Mouse (Mus musculus) kidney, postnatal 4 days (tissue): ENCODE results near the gene Gprc5d.
A peak's percentile ranks its signal among the peaks of the same experiment; 100 is the strongest.

Experiments used
- DNase-seq, 2 experiments: peaks; one replicate each; pipeline ENCODE4 v3.0.0; 2021; ENCODE audit warnings: mixed read lengths in 2 of 2

Gprc5d gene

DNA sequence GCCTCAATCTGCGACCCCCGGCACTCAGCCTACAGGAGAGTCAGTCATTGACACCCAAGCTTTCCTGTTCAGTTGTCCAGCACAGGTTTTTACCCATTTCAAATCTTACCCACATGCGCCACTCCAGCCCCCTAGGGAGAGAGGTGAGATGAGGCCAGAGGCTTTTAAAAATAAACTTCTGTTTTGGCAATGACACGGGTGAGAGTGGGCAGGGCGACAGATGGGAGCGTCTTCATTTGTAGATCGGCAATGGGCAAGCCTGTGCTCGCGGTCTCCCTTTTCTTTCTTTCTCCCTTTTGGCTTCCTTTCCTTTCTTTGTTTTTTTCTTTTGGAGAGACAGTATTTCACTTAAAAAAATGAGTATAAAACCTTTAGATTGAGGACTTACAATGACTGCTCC lies 15.4 kb upstream of the Gprc5d start:
- DNase-seq: no peak

DNA sequence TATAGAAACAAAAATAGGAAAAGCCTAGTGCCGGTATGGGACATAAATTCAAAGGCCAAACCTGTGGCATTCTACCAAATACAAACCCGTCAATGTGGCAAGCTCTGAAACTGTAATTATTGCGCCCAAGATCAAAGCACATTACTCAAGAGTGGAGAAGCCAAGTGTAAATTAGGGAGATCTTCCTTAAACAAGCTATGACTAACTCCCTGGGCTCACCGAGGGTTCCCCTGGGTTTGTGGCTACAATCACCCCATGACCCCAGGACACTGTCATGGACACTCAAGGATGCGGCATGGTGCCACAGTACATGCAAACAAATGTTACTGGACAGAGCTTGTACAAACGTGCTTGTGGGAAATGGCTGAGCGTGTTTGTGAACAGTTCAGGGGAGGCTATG lies 15.0 kb upstream of the Gprc5d start:
- no peak for DNase-seq

DNA sequence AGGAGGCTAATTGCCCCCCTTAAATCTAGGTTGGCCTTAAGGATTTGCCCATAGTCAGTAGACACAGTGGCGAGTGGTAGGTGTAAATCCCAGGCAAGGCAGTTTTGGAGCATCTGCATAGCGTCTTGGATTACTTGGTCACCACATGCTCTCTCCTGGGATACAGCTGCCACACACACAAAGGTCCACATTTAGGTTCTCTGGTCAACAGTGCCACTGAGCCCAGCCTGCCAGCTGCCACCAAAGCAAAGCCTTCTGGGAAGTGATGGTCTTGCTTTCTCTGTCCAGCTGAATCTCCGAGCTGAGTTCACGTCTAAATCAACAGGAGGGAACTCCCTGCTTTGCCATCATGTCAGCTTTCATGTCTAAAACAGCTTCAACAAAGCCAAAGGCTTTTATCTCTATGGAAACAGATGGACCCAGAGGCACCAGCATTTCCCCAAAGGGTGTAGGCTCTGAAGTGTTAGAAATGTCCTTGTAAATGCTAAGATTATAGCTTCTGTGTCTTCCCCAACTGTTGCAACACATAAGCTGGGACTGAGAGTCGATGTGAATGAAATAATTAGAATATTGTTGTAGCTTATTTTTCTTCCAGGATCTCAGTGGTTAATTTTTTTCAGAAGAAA lies 6.8 kb upstream of the Gprc5d start:
- DNase-seq: no peak

DNA sequence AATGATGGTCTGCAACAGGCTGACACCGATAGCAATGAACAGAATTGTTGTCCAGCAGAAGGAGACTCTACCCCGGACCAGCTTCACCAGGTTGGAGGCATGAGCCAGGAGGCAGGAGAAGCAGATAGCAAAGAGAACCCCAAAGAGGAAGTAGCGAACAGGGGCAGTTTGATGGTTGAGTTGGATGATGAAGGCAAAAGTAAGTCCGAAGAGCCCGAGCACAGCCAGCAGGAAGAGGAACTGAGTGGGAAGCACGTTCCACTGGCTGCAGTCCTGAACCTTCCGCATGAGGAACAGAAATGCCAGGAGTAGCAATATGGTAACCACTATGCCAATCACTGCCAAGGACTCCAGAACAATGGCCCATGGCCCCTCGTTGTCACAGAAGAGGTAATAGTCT lies 1.6 kb downstream of the Gprc5d start:
- DNase-seq: no peak

DNA sequence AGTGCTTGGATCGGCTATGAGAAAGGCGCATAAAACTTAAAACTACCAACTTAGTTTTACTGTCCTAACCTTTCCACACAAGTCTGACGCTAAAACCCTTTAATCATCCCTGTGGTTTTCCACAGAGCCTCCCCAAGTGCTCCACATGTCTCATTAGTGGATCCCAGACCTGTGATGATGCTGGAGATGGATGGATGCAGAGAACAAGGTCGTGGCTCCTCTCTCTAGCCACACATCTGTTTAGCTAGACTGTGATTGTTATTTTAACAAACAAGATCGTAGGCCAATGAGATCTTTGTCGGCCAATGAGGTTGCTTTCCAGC lies 5.0 kb downstream of the Gprc5d start:
- DNase-seq: no peak

DNA sequence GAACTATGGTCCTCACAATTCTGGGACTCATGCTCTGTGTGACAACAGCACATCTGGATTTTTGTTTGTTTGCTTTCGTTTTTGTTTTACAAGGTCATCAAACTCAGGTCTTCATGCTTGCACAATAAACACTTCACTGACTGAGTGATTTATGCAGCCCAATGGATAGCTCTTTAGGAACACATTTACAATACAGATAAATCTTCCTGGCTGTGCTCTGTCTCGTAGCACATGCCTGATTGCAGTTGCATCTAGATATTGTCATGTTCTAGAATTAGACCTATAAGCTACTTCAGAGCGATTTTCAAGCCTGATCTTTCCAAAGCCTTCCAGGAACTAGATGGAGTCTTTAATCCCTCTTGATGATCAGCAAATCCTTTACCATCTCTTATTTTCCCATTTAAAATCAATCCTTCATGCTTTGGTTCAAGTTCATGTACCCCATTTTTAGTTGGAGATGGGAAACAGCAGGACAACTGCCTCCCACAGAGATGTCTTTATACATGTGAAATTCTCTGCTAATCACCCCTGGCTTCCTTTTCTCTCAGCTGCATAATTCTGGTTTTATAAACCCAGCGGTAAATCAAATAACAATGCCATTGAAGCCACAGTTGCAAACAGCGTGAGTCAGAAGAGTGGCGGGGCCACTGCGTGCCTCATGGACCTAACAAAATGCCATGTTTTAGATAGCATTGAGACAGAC lies 5.5 kb downstream of the Gprc5d start:
- DNase-seq: no peak

DNA sequence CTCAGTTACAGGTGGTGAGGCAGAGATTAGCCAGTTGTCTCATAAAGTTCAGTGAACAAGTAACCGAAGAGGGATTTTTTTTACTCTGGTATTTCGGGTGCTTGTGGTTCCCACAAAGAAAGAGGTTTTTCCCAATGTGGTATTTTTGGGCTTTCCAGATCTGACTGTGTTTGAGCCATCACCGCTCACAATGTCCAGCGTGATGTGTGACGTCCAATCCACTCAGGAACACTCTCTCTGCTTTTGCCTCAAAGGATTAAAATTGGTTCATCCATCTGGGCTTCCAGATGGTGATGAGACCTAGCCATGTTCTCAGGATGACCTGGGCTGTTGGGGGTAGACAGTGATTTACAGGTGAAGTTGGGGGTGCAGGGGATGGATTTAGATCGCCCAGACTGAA lies 11.1 kb downstream of the Gprc5d start:
- no peak for DNase-seq

DNA sequence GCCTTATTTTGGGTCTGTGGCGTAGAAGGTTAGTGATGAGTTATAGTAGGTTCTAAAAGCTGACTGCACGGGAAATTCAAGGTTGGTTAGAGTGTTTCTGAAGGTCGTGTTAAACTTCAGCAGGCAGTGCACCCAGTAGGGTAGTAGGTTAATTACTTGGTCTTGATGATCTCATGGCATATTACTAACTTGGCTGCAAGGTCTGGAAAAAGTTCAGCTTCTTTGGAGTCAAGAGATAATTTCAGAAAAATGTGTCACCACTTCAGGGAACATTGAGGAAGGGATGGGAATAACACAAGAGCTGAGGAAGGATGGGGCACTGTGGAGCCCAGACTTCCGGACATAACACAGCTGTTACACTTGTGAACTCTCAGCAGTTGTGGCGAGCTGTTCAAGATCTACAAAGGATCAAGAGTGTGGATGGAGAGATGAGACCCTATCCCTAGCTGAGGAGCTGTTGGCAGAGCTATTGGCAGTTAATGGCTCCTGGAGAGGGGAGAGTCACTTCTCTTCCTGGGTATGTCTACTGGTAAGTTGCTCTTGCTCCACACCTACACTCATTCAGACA lies 15.3 kb downstream of the Gprc5d start:
- DNase-seq: no peak

DNA sequence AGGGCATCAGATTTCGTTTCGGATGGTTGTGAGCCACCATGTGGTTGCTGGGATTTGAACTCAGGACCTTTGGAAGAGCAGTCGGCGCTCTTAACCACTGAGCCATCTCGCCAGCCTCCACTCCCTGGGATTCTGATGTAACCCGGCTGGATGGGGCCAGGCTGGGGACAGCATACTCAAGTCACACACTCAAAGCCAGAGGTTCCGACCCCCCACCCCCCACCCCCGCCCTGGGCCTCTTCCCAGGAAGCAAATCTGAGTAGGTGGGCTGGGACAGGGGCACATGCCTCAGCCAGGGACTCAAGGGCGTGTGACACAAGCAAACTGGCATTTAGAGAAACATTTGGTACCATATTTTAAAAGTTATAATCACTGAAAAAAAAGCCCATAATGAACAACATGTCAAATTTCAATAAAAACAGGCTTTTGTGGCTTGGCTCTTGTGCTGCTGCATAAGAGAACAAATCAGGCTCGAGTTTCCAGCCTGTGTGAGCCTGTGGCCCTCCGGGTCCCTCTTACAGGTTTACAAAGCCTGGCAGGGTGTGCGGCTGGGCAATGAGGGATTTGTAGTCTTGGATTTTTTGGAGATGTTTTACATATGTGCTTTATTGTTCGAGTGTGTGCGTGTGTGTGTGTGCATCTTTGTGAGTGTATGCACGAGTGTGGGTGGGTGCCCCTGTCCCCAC lies 17.2 kb downstream of the Gprc5d start:
- DNase-seq: no peak

DNA sequence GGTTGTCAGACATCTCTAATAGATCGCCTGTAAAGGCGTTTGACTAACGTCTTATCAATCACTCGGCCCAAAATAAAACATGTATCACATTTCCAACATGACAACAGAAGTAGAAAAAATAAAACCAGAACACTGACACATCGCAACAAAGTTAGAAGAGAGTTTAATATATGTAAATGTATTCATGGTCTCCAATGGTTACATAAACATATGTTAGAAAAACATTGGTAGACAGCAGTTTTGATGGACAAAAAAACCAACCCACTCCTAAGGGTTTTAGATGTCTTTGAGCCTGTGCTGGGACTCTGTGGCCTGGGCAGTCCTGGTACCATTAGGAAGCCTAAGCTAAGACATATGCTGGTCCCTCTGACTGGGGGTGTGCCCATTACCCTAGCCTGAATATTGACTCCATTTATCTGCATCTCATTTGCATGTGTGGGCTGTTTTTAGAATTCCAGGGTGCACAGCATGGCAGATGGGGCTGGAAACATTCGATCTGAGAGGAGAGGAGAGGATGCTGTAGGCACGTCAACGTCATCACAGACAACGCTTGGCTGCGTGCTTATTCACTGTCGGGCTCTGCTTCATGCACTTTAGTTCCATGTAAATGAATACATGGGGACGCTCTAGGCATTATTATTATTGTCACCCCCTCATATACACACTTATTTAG lies 25.1 kb downstream of the Gprc5d start:
- no peak for DNase-seq

DNA sequence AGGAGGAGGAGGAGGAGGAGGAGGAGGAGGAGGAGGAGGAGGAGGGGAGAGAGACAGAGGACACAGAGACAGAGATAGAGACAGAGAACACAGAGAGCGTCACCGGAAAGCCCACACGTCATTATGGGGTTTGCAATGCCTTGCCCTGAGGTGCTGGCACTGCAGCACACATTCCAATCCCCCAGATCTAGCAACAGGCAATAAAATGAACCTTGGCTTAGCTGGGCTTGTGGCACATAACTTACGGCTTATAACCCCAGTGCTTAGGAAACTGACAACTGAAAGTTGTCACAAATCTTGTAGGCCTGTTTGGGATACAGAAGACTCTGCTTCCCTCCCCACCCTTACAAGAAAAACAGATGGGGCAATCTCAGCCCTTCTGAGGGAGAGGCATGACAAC lies 27.4 kb downstream of the Gprc5d start:
- no peak for DNase-seq

DNA sequence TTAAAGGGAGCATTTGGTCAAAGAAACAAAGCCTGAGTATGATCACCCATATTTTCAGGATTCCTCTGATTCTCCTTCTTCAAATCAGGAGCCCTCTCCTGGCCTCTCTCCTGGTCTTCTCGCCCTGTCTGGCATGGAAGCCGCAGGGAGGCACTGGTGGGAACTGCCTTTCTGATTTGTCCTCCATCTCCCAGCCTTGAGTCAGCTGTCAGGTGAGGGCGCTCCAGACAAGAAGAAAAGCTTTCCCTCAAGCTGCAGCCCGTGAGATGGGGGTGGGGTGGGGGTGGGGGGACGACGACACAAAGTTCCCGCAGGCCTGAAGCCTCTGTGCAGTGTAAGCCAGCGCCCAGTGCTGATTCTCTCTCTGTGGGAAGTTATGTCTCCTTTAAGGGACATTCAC lies 28.3 kb downstream of the Gprc5d start:
- DNase-seq: peak; percentile 57 to 67

DNA sequence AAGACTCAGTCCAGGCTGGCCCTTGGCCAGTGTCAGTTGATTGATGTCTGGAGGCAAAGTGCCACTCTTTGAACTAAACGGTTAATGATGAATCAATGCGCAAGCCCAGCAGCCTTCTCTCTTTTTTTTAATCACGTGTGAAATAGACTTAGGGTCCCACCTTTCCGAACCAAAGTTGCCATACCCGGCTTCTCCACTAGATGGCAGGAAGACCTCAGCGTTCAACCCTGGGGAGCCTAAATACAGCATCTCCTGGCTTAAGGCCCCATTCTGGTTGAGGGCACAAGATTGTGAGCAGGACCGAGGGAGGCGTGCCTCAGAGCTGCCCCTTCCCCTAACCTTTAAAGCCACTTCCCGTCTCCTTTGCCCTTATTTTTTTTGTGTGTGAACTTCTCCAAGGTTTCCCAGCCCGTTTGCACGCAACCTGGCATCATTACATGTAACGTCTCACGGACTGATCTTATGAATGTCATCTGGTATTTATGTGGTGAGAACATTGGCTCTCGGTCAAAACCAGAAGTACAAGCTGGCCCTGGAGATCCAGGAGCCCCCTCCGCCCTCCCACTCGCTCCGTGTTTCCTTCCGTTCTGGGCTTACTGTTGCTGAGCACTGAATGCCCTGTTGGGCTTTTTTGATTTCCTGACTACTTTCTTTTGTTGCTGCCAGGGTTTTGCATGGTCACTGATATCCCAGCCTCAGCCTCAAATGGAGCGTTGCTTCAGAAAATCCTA lies 30.2 kb downstream of the Gprc5d start:
- DNase-seq: peak; percentile 92 to 93

DNA sequence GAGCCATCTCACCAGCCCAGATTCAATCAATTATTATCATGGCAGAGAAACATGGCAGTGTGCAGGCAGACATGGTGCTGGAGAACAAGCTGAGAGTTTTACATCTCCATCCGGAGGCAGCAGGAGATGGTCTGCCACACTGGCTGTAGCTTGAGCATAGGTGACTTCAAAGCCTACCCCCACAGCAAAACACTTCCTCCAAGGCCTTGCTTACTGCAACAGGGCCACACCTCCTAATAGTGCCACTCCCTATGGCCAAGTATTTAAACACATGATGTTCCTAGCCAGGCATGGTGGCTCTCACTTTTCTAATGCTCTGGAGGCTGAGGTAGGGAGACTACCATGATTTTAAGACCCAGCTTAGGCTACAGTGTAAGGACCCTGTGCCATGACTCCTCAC lies 32.4 kb downstream of the Gprc5d start:
- DNase-seq: no peak

DNA sequence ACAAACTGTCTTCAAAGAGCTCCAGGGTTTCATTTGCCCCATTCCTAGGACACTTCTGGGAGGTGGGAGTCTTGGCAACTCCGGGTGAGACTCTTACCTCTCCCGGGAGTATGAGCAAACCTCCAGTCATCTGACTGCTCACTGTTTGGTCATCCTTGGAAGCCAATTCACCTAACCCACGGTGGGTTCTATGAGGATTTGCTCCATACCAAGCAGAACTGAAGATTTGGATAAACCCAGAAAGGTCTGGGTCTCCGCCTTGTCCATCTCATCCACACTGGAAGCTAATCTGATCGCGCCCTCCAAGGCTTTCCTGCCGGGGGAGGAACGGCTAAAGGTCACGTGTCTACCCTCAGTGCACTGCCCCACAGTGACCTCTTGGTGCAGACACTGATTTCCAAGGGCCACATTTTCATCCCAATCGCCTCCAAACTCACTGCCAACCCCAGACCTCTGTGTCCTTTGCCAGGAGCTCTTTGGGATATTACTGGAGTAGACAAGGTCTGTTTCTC lies 34.0 kb downstream of the Gprc5d start:
- DNase-seq: no peak

DNA sequence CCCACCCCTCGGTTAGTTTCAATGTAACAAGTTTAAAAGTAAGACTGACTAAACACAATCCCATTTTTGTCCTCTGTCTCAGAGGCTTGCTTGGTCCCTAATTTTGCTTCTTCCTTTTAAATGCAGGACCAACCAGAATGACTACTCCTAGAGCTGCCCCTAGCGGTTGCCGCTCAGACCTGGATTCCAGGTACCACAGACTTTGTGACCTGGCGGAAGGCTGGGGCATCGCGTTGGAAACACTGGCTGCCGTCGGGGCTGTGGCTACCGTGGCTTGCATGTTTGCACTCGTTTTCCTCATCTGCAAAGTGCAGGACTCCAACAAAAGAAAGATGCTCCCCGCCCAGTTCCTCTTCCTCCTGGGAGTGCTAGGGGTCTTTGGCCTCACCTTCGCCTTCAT lies 39.7 kb downstream of the Gprc5d start:
- no peak for DNase-seq

DNA sequence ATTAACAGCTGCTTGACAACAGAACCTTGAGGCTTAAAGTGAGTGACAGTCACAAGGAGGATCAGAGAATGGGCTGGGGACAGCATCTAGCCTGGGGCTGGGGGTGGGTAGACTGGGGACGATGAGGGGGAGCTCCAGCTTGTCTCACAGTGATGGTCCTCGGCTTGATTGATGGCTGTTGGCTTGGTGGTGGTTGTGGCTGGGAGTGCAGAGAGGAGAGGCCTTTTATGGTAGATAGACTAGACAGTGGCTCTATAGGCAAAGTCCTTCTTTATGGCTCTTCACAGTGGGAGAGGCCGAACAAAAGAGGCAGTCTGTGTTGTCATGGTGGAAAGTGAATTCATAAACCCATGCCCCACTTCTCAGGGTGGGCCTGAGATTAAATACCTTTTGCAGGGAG lies 41.9 kb downstream of the Gprc5d start:
- DNase-seq: no peak

DNA sequence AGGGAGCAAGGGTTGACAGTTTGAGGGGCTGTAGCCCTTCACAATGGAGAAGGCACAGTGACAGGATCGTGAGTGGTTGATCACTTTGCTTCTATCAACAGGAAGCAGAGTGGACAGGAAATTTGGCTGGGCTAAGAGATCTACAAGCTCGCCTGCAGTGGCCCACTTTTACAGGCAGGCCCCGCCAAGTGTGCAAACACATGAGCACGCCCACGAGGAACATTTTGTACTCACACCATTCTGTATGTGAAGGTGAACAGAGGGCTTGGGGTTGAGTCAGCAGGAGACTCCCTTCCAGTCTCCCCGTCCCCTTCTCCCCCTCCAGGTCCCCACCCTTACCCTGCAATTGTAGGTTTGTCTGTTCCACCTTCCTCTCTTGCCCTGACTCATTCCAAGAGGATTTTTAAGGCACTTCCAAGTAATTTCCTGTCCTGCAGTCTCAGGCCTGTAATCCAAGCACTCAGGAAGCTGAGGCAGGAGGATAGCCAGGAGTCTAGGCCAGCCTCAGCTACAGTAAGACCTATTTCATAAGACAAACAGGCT lies 43.6 kb downstream of the Gprc5d start:
- no peak for DNase-seq

DNA sequence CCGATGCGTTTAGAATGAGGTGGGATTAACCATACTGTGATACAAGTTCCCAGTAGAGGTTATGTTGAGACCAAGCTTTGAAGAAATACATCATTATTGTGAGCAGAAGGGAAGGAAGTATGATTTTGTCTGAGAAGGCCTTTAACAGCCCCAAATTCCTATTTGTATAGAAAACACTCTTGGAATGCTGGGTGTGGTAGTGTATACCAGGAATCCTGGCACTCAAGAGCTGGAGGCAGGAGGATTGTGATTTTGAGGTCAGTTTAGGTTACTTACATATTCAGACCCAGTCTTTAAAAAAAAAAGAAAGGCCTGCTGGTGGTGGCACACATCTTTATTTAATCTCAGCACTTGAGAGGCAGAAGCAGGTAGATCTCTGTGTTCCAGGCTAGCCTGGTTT lies 47.7 kb downstream of the Gprc5d start:
- DNase-seq: no peak

DNA sequence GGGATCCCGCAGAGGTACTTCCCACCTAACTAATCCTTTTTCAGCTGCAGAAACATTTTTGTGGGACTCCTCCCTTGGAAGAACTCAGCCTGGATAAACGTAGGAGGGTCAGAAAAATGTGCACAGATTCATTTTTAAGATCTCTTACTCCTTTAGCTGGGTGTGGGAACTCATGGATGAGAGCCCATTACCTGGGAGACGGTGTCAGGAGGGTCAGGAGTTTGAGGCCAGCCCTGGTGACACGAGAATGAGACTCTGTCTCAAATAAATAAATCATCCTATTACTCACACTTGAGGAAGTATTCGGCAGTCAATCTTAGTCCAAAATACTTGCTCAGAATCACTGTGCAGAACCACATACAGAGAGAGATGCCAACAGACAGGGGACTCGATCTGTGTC lies 48.2 kb downstream of the Gprc5d start:
- no peak for DNase-seq

DNA sequence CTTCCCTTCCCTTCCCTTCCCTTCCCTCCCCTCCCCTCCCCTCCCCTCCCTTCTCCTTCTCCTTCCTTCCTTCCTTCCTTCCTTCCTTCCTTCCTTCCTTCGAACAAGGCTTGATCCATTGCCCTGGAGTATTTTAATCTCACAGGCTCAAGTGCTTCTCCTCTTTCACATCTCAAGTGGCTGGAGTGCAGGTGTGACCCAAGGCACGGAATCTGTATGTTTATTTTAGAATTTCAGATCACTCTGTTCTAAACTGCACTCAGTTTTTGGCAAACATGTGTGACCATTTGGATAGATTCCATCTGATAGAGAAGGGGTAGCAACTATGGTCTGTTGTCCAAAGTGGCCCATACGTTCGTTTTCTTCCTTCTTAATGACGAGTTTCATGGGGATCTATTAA lies 49.9 kb downstream of the Gprc5d start:
- no peak for DNase-seq

DNA sequence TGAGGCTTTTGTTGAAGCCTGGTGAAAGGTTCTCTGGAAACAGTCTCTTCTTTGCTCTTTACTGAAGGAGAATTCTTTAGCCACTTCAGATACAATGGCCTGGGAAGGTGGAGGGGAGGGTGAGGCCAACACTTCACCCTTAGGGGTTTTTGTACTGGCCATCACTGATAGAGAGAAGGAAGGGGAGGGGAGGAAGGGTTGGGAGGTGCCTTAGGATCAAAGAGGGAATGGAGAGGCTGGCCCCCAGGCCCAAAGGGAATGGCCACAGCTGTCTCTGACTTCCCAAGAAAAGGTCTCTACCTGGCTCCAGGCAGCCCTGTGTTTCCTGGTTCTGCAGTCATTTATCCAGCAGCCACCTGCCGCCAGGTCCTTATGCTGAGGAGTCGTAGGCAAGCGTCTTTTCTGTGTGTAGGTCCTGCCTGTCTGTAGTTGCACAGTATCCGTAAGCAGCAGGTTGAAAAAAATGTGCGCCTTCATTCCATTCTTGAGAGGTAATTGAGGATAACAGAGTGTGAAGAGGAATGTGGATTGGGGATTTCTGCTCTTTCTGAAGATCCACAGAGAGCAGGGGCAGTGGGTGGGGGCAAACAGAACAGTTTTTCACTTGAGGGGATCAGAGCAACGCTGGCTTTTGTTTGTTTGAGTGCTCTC lies 51.2 kb downstream of the Gprc5d start:
- peak; percentile 13 to 23 for DNase-seq
